Mouse (Mus musculus): Measurements from ENCODE around the gene Fgf18. TPM values are rescaled to one million over a fixed set of nuclear protein-coding genes. Genes with fewer than 3 reads are reported as not detected.

The Fgf18 gene
- total and polyA plus RNA-seq, 2 experiments from 2014 or later, result 5.2 to 8.1 TPM

GRCm38 (mm10) chr11:33162211-33162997 lies 15.2 kb upstream of the Fgf18 start:
- Histone ChIP-seq H3K9ac (peak overlapping the region; percentile 93), H3K27ac (ENCODE audit: low read depth, low read length) (peak overlapping the region; percentile 90), H3K9me3 (ENCODE audit: low read length) (no peaks in the 10 kb centered on the region), H3K4me3 (ENCODE audit: low read depth, low read length) (peak overlapping the region; percentile 87), H3K36me3 (ENCODE audit: insufficient read depth) (peaks cover 31% of the 10 kb centered on the region), H3K4me2 (ENCODE audit: low read depth) (peak overlapping the region; percentile 65), H3K27me3 (ENCODE audit: insufficient read depth, low read length) (no peaks in the 10 kb centered on the region), H3K4me1 (ENCODE audit: insufficient read depth) (peaks cover 15% of the 10 kb centered on the region; the same call in 1 of the 2 replicates)
- ATAC-seq (peak; percentile 65), DNase-seq (peak; percentile 86)
- no peak for TF ChIP-seq CTCF (IDR thresholded peaks at IDR 0.05; ENCODE audit: low read depth)
- WGBS, result 6% methylated on average over 47 of the region's 53 CpGs

- Histone ChIP-seq H3K4me1 (ENCODE audit: insufficient read depth) (peaks cover 15% of the 10 kb centered on the region; the same call in 1 of the 2 replicates), H3K36me3 (ENCODE audit: insufficient read depth) (peaks cover 50% of the 10 kb centered on the region), H3K9me3 (ENCODE audit: low read length) (no peaks in the 10 kb centered on the region), H3K27me3 (ENCODE audit: insufficient read depth, low read length) (no peaks in the 10 kb centered on the region), H3K4me2 (ENCODE audit: low read depth) (no peak overlapping the region), H3K9ac (no peak overlapping the region), H3K4me3 (ENCODE audit: low read depth, low read length) (no peak overlapping the region), H3K27ac (ENCODE audit: low read depth, low read length) (no peak overlapping the region)
- DNase-seq (no peak), ATAC-seq (no peak)
- 93% methylated on average over 3 of the region's 3 CpGs for WGBS
- no peak for TF ChIP-seq CTCF (IDR thresholded peaks at IDR 0.05; ENCODE audit: low read depth)
Measured at GRCm38 (mm10) chr11:33159741-33160140, 12.5 kb upstream of the Fgf18 start.

- H3K27ac ChIP-seq (ENCODE audit: low read depth, low read length), result no peak overlapping the region
- H3K4me2 ChIP-seq (ENCODE audit: low read depth), result no peak overlapping the region
- ATAC-seq (no peak), DNase-seq (no peak)
- H3K9me3 ChIP-seq (ENCODE audit: low read length), result no peaks in the 10 kb centered on the region
- H3K27me3 ChIP-seq (ENCODE audit: insufficient read depth, low read length), result no peaks in the 10 kb centered on the region
- 0 out of 2 replicates have a peak, but pooled peaks cover 10% of the 10 kb centered on the region for H3K4me1 ChIP-seq (ENCODE audit: insufficient read depth)
- H3K36me3 ChIP-seq (ENCODE audit: insufficient read depth), result peaks cover 61% of the 10 kb centered on the region
- H3K4me3 ChIP-seq (ENCODE audit: low read depth, low read length), result no peak overlapping the region
- no peak for TF ChIP-seq CTCF (IDR thresholded peaks at IDR 0.05; ENCODE audit: low read depth)
- no peak overlapping the region for H3K9ac ChIP-seq
- WGBS, result 84% methylated on average over 2 of the region's 2 CpGs
Measured at GRCm38 (mm10) chr11:33157453-33158196, 10.4 kb upstream of the Fgf18 start.

GRCm38 (mm10) chr11:33156436-33157015 lies 9.3 kb upstream of the Fgf18 start:
- WGBS, result 86% methylated on average over 4 of the region's 4 CpGs
- no peak for ATAC-seq

GRCm38 (mm10) chr11:33154459-33154858 lies 7.3 kb upstream of the Fgf18 start:
- DNase-seq (no peak), ATAC-seq (no peak)
- no peaks in the 10 kb centered on the region for H3K4me1 ChIP-seq (ENCODE audit: insufficient read depth)
- H3K27me3 ChIP-seq (ENCODE audit: insufficient read depth, low read length), result no peaks in the 10 kb centered on the region
- WGBS, result 76% methylated on average over 3 of the region's 3 CpGs
- H3K4me3 ChIP-seq (ENCODE audit: low read depth, low read length), result no peak overlapping the region
- no peaks in the 10 kb centered on the region for H3K9me3 ChIP-seq (ENCODE audit: low read length)
- no peak for TF ChIP-seq CTCF (IDR thresholded peaks at IDR 0.05; ENCODE audit: low read depth)
- H3K36me3 ChIP-seq (ENCODE audit: insufficient read depth), result peaks cover 68% of the 10 kb centered on the region
- no peak overlapping the region for H3K27ac ChIP-seq (ENCODE audit: low read depth, low read length)
- no peak overlapping the region for H3K4me2 ChIP-seq (ENCODE audit: low read depth)
- H3K9ac ChIP-seq, result no peak overlapping the region

More at GRCm38 (mm10) chr11:33156436-33157015, 9.3 kb upstream of the Fgf18 start:
- H3K9ac ChIP-seq, result no peak overlapping the region
- no peaks in the 10 kb centered on the region for H3K9me3 ChIP-seq (ENCODE audit: low read length)
- no peak overlapping the region for H3K27ac ChIP-seq (ENCODE audit: low read depth, low read length)
- H3K27me3 ChIP-seq (ENCODE audit: insufficient read depth, low read length), result no peaks in the 10 kb centered on the region
- H3K4me3 ChIP-seq (ENCODE audit: low read depth, low read length), result no peak overlapping the region
- 0 out of 2 replicates have a peak, but pooled peaks cover 9% of the 10 kb centered on the region for H3K4me1 ChIP-seq (ENCODE audit: insufficient read depth)
- DNase-seq, result no peak
- TF ChIP-seq CTCF (IDR thresholded peaks at IDR 0.05; ENCODE audit: low read depth), result no peak
- no peak overlapping the region for H3K4me2 ChIP-seq (ENCODE audit: low read depth)
- peaks cover 67% of the 10 kb centered on the region for H3K36me3 ChIP-seq (ENCODE audit: insufficient read depth)

- WGBS, result 95% methylated on average over 1 of the region's 1 CpGs
- Histone ChIP-seq H3K27me3 (ENCODE audit: insufficient read depth, low read length) (no peaks in the 10 kb centered on the region), H3K36me3 (ENCODE audit: insufficient read depth) (peaks cover 56% of the 10 kb centered on the region)
Measured at GRCm38 (mm10) chr11:33152997-33153396, 5.8 kb upstream of the Fgf18 start.

More at GRCm38 (mm10) chr11:33152997-33153396, 5.8 kb upstream of the Fgf18 start:
- ATAC-seq, result no peak
- no peak for TF ChIP-seq CTCF (IDR thresholded peaks at IDR 0.05; ENCODE audit: low read depth)
- Histone ChIP-seq H3K9ac (no peak overlapping the region), H3K4me1 (ENCODE audit: insufficient read depth) (no peaks in the 10 kb centered on the region), H3K4me2 (ENCODE audit: low read depth) (no peak overlapping the region), H3K4me3 (ENCODE audit: low read depth, low read length) (no peak overlapping the region), H3K27ac (ENCODE audit: low read depth, low read length) (no peak overlapping the region), H3K9me3 (ENCODE audit: low read length) (no peaks in the 10 kb centered on the region)
- no peak for DNase-seq
